Mouse (Mus musculus): ENCODE results near the gene Fam173b. TPM values are rescaled to one million over a fixed set of nuclear protein-coding genes. Genes with fewer than 3 reads are reported as not detected.

Gene Fam173b
- total RNA-seq, 2 experiments from 2014 or later, result 11.4 to 12.0 TPM

DNA sequence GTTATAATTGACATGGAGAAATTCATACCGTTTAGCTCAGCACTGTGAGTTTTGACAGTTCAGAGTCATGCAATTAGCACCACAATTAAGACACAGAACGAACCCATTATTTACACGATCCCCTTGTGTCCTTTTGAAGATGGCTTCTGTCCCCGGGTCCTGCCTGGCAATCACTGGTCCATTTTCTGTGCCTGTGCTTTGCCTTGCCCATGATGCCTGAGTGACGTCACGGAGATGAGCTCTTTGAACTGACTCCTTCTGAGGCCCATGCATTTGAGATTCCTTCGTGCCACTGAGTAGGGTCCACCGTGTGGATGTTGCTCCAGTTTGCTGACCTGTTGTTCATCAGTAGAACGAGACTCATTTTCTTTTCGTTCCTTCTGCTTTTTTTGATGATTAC, 26.5 kb downstream of the Fam173b start:
- no peak for DNase-seq
- intact Hi-C loops (cut with DNase I), result no loop called here

DNA sequence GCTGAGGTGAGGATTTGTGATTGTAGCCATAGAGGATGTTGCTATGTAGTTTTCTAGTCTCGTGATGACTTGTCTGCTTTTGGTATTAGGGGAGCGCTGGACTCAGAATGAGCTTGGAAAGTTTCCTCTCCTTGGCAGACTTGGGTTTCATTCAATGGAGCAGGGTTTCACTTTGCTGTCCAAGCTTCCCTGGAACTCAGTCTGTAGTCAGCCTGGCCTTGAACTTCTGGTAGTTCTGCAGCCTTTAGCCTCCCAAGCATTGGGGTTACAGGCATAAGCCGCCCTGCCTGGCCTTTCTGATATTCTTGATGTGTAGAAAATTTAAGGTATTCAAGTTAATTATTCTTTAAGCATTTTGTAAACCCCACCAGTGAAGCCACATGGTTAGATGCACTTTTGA, 27.9 kb downstream of the Fam173b start:
- intact Hi-C loops (cut with DNase I), result no loop called here
- DNase-seq, result no peak

DNA sequence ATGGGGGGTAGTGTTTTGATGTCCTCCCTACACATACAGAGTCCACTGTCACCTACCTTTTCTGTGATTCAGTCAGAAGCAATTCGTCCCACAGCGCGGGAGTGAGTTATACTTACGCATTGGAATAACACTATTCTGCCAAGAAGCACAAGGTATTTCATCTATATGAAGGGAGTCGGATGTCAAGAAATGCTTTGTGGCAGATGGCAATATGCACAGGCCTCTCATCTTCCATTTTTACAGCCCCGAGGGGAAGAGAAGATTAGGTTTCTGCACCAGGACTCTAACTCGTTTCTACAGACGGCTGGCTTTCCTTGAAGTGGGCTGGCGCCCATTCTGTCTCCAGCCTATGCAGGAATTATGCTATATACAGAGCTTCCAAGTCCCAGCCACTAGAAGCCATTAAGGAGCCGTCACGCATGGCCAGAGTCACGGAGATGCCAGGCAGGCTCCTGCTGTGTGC, 29.8 kb downstream of the Fam173b start:
- DNase-seq, result no peak
- intact Hi-C loops (cut with DNase I), result no loop called here

- DNase-seq, result no peak
- intact Hi-C loops (cut with DNase I), result no loop called here
These were observed 30.8 kb downstream of the Fam173b start for GRCm38 (mm10) chr15:31632478-31632877.

GRCm38 (mm10) chr15:31634582-31634981, 32.9 kb downstream of the Fam173b start:
- intact Hi-C loops (cut with DNase I), result no loop called here
- no peak for DNase-seq

- intact Hi-C loops (cut with DNase I), result no loop called here
These were observed 34.5 kb downstream of the Fam173b start for GRCm38 (mm10) chr15:31636091-31636595.

DNA sequence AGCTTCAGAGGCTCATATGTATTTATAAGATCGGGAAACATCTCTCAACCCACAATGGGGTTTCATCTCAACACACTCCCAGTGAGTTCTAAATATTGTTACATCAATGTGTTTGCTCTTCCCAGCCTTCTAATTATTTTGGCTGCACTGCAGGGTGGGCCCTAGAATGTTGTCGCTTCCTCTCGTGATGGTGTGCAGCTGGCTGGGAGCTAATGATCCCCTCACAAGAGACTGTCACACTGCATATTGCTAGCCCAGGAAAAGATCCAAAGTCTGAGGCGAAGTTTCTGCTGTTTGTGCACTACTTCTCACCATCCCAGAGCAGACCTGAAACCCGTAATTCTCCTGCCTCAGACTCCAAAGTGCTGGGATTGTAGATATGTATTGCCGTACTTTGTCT, 45.6 kb downstream of the Fam173b start:
- intact Hi-C loops (cut with DNase I), result no loop called here
- DNase-seq, result no peak

More at GRCm38 (mm10) chr15:31636091-31636595, 34.5 kb downstream of the Fam173b start:
- DNase-seq, result no peak

DNA sequence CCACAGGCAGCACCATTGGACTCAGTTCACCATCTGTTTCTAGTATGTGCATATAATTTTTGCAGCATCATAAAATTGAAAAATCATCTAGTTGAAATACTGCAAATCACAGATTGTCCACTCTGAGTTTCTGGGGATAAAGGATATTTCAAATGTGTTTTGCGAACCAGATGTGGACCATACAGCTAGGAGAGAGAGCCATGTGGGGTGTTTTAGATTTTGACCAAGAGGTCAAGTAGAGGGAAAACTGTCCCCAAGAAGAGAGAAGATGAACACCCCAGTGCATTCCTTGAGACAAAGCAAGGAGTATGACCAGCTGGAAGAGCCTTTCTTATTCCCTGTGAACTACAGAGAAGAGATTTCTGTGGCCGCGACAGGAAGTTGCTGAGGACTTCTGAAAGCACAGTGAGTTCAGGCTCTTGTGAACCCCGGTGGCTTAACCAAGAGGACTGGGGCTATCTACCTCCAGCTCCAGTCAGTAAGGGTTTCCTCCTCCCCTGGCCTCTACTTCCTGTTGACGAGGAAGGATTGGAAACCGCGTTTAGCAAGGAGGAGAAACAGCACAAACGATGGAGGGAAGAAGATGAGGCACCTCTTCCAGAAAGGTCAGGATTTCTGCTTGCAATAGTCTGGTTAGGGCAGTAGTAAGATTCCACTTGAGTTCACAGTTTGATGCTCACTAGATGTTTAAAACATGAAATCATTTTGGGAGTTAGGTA, 46.4 kb downstream of the Fam173b start:
- intact Hi-C loops (cut with DNase I), result no loop called here
- DNase-seq, result no peak

- no peak for DNase-seq
- intact Hi-C loops (cut with DNase I), result no loop called here
These were observed 48.0 kb downstream of the Fam173b start for GRCm38 (mm10) chr15:31649691-31650090.

- intact Hi-C loops (cut with DNase I), result no loop called here
- no peak for DNase-seq
These were observed 49.2 kb downstream of the Fam173b start for GRCm38 (mm10) chr15:31650821-31651220.

- intact Hi-C loops (cut with DNase I), result no loop called here
These were observed 58.6 kb downstream of the Fam173b start for GRCm38 (mm10) chr15:31660133-31660795.

GRCm38 (mm10) chr15:31660844-31661243, 59.2 kb downstream of the Fam173b start:
- DNase-seq, result no peak
- intact Hi-C loops (cut with DNase I), result no loop called here

More at GRCm38 (mm10) chr15:31660133-31660795, 58.6 kb downstream of the Fam173b start:
- no peak for DNase-seq

DNA sequence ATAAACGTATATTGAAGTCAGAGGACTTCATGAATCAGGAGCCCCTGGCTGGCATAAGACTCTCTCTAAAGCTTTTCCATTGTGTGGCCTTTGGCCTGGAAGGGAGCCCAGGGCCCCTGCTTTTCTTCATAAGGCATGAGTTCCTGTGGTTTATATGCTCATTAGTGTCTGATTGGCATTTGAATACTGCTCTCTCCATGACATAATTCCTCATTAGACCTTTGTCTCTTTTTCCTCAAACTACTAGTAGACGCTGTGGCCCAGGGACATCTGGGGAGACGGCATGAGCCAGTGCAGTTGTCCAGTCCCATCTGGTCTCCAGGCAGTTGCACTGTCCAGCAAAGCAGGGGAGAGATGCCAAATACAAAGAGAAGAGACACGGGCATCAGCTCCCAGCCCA, 60.1 kb downstream of the Fam173b start:
- intact Hi-C loops (cut with DNase I), result no loop called here
- DNase-seq, result no peak

DNA sequence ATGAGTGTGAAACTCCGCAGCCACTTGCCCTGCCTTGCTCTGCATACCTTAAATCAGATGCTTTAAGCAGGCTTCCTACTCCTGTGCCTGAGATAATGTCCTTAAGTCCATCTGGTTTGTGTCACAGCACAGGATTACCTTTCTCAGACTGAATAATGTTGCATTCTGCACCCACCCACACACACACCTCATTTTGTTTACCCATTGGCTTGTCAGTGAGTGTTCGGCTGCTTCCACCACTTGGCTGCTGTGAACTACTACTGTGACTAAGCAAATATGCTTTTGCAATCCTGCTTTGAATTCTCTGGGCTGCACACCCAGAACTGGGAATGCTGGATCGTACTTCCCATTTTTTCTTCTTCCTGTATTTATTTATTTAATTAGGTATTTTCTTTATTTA, 61.4 kb downstream of the Fam173b start:
- DNase-seq, result no peak
- intact Hi-C loops (cut with DNase I), result no loop called here

Other genes starting within 250 kb of the Fam173b start
- 10 to 100 TPM in 1 of 2 experiments, 1 to 10 TPM in 1; 9.9 to 14.5 TPM for gene Ankrd33b, start 234.1 kb upstream of the Fam173b start, total RNA-seq (2021)
- gene Ropn1l, start 148.1 kb upstream of the Fam173b start, total RNA-seq (2021), result under 1 TPM in 1 of 2 experiments, not detected in 1; 0.27 TPM
- gene March6, start 70.8 kb upstream of the Fam173b start, total RNA-seq (2021), result 100 to 1,000 TPM in 1 of 2 experiments, 10 to 100 TPM in 1; 99.7 to 116 TPM
- gene Cmbl, start 36.5 kb upstream of the Fam173b start, total RNA-seq (2021), result 10 to 100 TPM; 43.3 to 47.6 TPM
- gene Cct5, start within 50 bp of the Fam173b start, total RNA-seq (2021), result 100 to 1,000 TPM; 122 to 124 TPM

All from gastrocnemius, postnatal 36 days (tissue).